Mouse (Mus musculus) brain, embryonic 14.5 days (tissue): Measurements from ENCODE around the gene Gm11146. TPM values are rescaled to one million over a fixed set of nuclear protein-coding genes. Genes with fewer than 3 reads are reported as not detected.

ENCODE experiments used
- DNase-seq: peaks from one replicate; pipeline ENCODE4 v3.0.0-alpha.2; 2011; ENCODE audit warnings: low read depth
- CTCF ChIP-seq: fragments of 200-500 bp; IDR thresholded peaks from 2 replicates; pipeline ENCODE4 v1.5.1; 2012; ENCODE audit warnings: inconsistent platforms, mild to moderate bottlenecking, moderate library complexity, borderline replicate concordance; ENCODE audit not compliant: insufficient read depth, insufficient read length; ENCODE audit errors: extremely low read depth
- POLR2A ChIP-seq: fragments of 200-500 bp; IDR thresholded peaks from 2 replicates; pipeline ENCODE4 v1.6.1; 2012; ENCODE audit warnings: mild to moderate bottlenecking, inconsistent platforms, borderline replicate concordance; ENCODE audit not compliant: poor library complexity, insufficient read depth, insufficient read length, severe bottlenecking; ENCODE audit errors: extremely low read depth
- polyA plus RNA-seq: library from polyadenylated mRNA; depleted of rRNA; stranded (reverse); fragments of >200 nt; gene quantifications from 2 replicates; pipeline ENCODE4 v1.2.3, GENCODE M21; 2012; rRNA removed

Gene Gm11146
- polyA plus RNA-seq = not detected in 2 replicates

DNA sequence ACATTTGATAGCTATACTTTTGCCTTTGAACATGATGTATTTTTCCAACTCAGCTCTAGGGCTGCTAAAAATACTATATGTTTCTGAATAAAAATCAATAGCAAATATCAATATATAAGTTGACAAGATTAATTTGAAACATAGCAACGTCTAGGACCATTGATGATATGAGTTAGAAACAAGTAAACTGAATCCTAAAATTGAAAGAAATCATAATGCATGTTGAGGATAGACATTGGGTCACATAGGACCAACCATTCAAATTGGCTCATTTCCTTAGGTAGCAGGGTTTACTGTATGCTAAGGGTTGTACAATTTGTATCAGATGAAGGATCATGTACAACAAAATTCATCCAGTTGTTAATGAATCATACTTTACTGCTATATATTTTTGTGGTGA lies at the start of gene Gm11146:
Gene Gm11146, minus strand, starts transcription at position 101 of the 400 bp plus-strand sequence.
- TF ChIP-seq CTCF (no peak), POLR2A (no peak)
- no peak for DNase-seq

DNA sequence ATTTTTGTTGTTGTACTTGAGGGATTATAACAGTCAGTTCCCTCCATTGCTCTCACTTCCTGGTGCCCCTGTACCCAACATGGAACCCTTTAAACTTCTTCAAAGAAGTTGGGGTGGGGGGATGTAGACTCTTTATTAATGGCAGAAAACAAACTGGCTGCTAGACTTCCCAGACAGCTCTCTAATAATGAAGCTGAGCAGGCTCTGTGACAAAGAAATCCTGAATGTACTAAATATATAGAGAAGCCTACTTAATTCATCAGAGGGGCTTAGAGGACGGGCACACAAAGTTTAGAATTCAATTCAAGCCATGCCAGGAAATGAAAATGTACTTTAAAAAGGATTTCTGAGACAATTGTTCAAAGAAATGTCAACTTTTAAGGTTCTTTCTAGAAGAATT lies 48.7 kb upstream of the Gm11146 start:
- no peak for TF ChIP-seq CTCF
- TF ChIP-seq POLR2A = no peak
- DNase-seq = peak; percentile 77

- DNase-seq = peak; percentile 74
- no peak for TF ChIP-seq POLR2A
- TF ChIP-seq CTCF = no peak
These were observed 47.1 kb upstream of the Gm11146 start for GRCm38 (mm10) chr16:77649006-77649405.

DNA sequence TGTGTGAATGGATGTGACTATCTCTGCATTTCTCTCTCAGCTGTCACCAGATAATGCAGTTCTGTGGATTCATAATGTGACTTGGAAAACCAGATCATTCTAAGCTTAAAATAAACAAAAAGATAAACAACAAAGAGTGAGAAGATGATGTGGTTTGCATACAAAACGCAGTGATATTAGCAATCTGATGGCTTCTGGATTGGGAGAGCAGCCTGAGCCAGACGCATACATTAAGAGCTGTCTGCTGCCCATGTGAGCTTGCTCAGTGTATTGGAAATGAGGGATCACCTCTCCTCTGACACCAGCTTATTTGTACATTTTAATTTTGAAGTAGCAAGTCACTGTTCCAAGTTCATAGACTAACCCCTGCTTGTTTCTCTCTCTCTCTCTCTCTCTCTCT lies 46.3 kb upstream of the Gm11146 start:
- peak; percentile 86 for DNase-seq

GRCm38 (mm10) chr16:77646146-77646545 lies 44.3 kb upstream of the Gm11146 start:
- TF ChIP-seq CTCF = no peak
- no peak for TF ChIP-seq POLR2A

More for the DNA sequence above, 46.3 kb upstream of the Gm11146 start:
- TF ChIP-seq CTCF (no peak), POLR2A (no peak)

GRCm38 (mm10) chr16:77644976-77645375 lies 43.1 kb upstream of the Gm11146 start:
- DNase-seq = peak; percentile 86
- TF ChIP-seq CTCF (no peak), POLR2A (no peak)

More at GRCm38 (mm10) chr16:77646146-77646545, 44.3 kb upstream of the Gm11146 start:
- peak; percentile 89 for DNase-seq

DNA sequence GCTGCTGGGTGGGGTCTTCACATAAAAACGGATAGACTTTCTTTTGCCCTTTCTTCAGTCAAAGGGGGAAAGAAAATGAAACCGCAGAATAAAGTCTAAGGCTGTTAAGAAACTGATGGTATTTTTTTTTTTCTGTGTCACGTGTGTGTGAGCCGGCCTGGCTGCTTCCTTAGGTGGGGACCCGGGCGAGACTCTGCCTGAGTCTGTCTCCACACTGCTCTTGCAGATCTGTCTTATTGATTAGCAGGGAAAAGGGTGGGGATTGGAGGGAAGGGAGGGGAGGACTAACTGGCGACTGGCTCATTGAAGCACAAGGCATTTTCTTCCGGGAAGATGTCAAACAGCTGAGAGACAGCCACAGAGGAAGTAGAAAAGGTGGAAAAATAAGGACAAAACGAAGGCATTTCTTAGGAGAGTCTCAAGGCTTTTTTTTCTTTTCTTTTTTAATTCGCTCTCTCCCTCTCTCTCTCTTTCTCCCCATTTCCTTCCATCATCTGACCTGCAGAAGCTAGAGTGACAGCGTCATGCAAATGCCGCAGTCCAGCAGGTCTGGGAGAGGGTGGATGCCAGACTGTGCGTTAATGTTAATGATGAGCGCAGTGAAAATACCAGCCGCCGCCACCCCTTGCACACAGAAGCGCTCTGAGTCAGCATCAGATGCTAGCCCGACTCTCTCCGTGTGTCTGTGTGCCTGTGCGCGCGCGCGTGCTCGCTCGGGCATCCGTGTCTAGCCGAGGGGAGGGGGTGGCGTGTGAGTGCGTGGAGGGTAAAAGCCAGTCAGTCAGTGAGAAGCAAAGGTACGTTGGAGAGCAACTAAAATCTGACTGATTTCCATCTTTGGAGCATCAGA lies 42.2 kb upstream of the Gm11146 start:
- peak; percentile 96 for DNase-seq
- TF ChIP-seq POLR2A (no peak; the same call in 1 of the 2 replicates), CTCF (peak; percentile 3; the same call in 1 of the 2 replicates)

DNA sequence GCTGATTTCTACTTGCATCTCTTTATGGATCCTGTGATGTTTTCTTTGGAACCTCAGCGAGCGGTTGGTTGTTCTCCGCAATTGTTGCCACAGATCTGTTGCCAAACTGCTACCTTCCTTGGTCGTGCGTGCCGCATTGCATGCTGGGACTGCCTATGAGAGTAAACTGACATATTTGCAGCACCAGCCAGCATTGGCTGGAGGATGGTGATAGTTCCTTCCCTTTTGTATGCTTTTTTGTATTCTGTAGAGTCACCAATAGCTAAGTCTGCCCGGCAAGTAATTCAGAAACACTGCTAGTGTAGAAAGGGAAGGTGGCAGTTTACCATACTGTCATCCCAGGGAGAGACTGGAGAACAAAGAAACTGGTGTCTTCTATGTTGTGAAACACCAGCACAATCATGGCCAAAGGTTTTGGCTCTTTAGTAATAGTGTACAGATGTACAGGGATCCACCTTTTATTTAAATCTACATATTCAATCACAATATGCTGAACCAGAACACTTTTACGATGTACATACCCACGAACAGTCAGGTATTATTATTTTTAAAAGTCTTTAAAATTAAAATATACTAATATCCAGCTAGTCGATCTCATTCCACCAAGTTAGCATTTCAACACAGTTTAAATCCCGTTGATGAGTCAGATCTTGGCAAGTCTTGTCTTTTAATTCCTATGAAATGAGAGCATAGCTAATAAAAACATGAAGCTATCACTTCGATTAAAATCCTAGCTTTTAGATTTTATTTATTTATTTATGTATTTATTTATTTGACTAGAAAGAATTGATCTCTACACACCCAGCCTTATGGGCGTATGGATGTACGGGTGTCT lies 41.4 kb upstream of the Gm11146 start:
- peak; percentile 78 for DNase-seq
- no peak for TF ChIP-seq CTCF
- no peak for TF ChIP-seq POLR2A

- TF ChIP-seq CTCF (no peak), POLR2A (no peak)
- peak; percentile 88 for DNase-seq
These were observed 34.6 kb upstream of the Gm11146 start for GRCm38 (mm10) chr16:77636497-77636896.

GRCm38 (mm10) chr16:77632315-77632881 lies 30.5 kb upstream of the Gm11146 start:
- no peak for TF ChIP-seq POLR2A
- no peak for TF ChIP-seq CTCF
- no peak for DNase-seq

- no peak for TF ChIP-seq POLR2A
- TF ChIP-seq CTCF = no peak
- peak; percentile 67 for DNase-seq
These were observed 20.8 kb upstream of the Gm11146 start for GRCm38 (mm10) chr16:77622681-77623080.
